Mouse (Mus musculus) embryonic facial prominence, embryonic 12.5 days (tissue): ENCODE data around the gene Cdkn2d. TPM values are rescaled to one million over a fixed set of nuclear protein-coding genes. Genes with fewer than 3 reads are reported as not detected.
A peak's percentile ranks its signal among the peaks of the same experiment; 100 is the strongest.

Experiments used
- ATAC-seq: fragments of 200-750 bp; cut with Nextera tagmentation; 2 replicates; pipeline ENCODE4 v1.8.0; 2017; ENCODE audit not compliant: insufficient number of reproducible peaks, insufficient read depth, low FRiP score, low TSS enrichment
- H3K27ac ChIP-seq: fragments of 300-500 bp; sonication (generic); 2 replicates; pipeline ENCODE4 v1.5.1; 2016; ENCODE audit warnings: mild to moderate bottlenecking
- H3K27me3 ChIP-seq: fragments of 300-500 bp; sonication (generic); 2 replicates; pipeline ENCODE4 v1.6.1; 2016; ENCODE audit warnings: mild to moderate bottlenecking, moderate library complexity
- H3K36me3 ChIP-seq: fragments of 300-500 bp; sonication (generic); 2 replicates; pipeline ENCODE4 v1.6.1; 2016; ENCODE audit warnings: mild to moderate bottlenecking
- H3K4me1 ChIP-seq: fragments of 300-500 bp; sonication (generic); 2 replicates; pipeline ENCODE4 v1.6.1; 2016
- H3K4me2 ChIP-seq: fragments of 300-500 bp; sonication (generic); replicated peaks from 2 replicates; pipeline ENCODE4 v1.6.1; 2016; ENCODE audit warnings: mild to moderate bottlenecking, moderate library complexity
- H3K4me3 ChIP-seq: fragments of 300-500 bp; sonication (generic); 2 replicates; pipeline ENCODE4 v1.5.1; 2016; ENCODE audit warnings: mild to moderate bottlenecking
- H3K9ac ChIP-seq: fragments of 300-500 bp; sonication (generic); 2 replicates; pipeline ENCODE4 v1.6.1; 2016; ENCODE audit warnings: mild to moderate bottlenecking, moderate library complexity
- H3K9me3 ChIP-seq: fragments of 300-500 bp; sonication (generic); 2 replicates; pipeline ENCODE4 v1.6.1; 2016; ENCODE audit warnings: mild to moderate bottlenecking, moderate library complexity
- WGBS: fragments of 180-500 bp; shearing (Covaris S2); methylation state at CpG from one replicate; pipeline ENCODE4 v1.1.7; 2016; 5-methylcytosine and 5-hydroxymethylcytosine counted together
- polyA plus RNA-seq: library from polyadenylated mRNA; unstranded; fragments of >200 nt; fragmentation: Nextera tagmentation; extraction: Ambion mirVana; gene quantifications from 2 replicates; pipeline ENCODE4 v1.2.1, GENCODE M21; 2016

Cdkn2d gene
- 51.7 and 52.5 TPM in 2 replicates for polyA plus RNA-seq

DNA sequence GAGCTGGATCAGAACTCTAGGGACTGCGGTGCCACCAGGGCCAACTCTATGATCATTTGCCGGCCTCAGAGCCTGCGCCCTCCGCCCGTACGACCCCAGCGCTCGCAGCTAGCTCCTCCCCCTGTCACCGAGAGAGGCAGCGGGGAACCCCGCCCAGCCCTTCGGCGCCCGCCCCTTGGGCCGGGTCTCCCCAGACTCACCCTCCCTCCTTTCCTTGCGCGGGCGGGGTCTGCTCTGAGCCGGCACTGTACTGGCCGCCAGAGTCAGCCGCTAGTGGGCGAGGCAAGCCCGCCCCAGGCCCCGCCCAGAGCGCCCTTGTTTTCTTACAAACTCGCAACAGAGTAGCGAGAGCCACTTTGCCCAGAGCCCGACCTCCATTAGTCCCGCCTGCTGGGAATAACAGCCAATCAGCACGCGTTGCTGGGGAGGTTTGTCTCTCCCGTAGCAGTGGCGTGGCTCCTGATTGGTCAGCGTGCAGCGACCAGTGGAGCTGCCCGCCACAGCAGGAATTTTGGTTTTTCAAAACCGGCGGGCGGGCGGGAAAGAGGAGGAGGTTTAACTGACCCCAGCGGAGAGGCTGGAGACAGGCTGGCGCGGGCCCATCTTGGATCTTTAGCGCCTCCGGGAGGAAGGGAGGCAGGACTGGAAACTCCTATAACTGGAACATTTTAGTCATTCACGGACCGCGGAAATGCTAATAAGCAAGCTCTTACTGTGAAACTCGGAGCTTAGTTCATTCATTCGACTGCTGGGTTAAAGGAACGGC lies at the start of gene Cdkn2d:
TSS of gene Cdkn2d (minus strand) at position 386 of the 766 bp plus-strand sequence.
- under 1% methylated on average over 47 of the region's 51 CpGs for WGBS
- peak; percentile 97 for ATAC-seq
- Histone ChIP-seq H3K27ac (peak within 1 kb of the TSS; percentile 86), H3K4me1 (peaks cover 27% of the 10 kb centered on the region), H3K9ac (peak within 1 kb of the TSS; percentile 71), H3K9me3 (no peaks in the 10 kb centered on the region), H3K27me3 (no peaks in the 10 kb centered on the region), H3K4me2 (peak within 1 kb of the TSS; percentile 86), H3K36me3 (no peaks in the 10 kb centered on the region), H3K4me3 (peak within 1 kb of the TSS; percentile 68)

DNA sequence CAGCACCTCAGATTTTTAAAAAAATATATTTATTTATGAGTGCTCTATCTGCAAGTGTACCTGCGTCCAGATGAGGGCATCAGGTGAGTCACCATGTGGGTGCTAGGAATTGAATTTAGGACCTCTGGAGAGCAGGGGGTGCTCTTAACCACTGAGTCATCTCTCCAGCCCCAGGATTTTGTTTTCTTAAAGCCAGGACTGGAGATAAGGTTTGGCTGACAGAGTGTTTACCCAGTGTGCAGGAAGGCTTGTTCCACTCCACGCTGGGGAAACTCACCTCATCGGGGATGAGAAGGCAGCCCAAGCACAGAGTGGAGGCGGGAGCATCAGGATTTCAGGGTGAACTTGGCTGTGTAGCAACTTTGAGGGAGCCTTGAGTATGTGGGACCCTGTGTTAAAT lies 49.2 kb upstream of the Cdkn2d start:
- whole genome bisulfite sequencing: 87% methylated on average over 4 of the region's 4 CpGs
- H3K4me2 ChIP-seq: no peak overlapping the region
- H3K4me3 ChIP-seq: no peak overlapping the region
- no peak for ATAC-seq
- H3K9ac ChIP-seq: no peak overlapping the region
- peaks cover 39% of the 10 kb centered on the region for H3K36me3 ChIP-seq
- H3K27me3 ChIP-seq: no peaks in the 10 kb centered on the region
- 0 out of 2 replicates have a peak, but pooled peaks cover 4% of the 10 kb centered on the region for H3K4me1 ChIP-seq
- H3K27ac ChIP-seq: no peak overlapping the region
- no peaks in the 10 kb centered on the region for H3K9me3 ChIP-seq

DNA sequence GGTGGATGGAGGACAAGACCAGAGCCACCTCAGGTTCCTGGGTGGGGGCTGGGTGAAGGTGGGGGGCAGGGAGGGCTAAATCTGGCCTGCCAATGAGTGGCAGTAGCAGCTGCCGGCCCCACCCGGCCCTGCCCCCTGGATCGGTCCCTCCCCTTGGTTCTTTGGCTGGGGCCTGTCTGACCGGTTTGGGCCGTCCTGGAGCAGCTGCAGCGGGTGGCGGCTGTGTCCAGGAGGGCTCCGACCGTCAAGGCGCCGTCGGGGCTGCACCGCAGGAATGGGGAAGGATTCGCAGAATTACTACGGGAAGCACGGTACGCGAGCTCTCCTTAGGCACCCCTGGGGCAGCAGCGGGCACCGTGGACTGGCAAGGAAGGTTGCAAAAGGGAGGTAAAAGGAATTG lies 46.4 kb upstream of the Cdkn2d start:
- Histone ChIP-seq H3K27ac (peak overlapping the region; percentile 51; the same call in 1 of the 2 replicates), H3K27me3 (no peaks in the 10 kb centered on the region), H3K4me2 (peak overlapping the region; percentile 28), H3K4me1 (peaks cover 10% of the 10 kb centered on the region; the same call in 1 of the 2 replicates), H3K36me3 (peaks cover 15% of the 10 kb centered on the region), H3K9ac (peak overlapping the region; percentile 19; the same call in 1 of the 2 replicates), H3K9me3 (no peaks in the 10 kb centered on the region), H3K4me3 (peak overlapping the region; percentile 22)
- WGBS: 13% methylated on average over 20 of the region's 20 CpGs
- no peak; the same call in 1 of the 2 replicates for ATAC-seq

DNA sequence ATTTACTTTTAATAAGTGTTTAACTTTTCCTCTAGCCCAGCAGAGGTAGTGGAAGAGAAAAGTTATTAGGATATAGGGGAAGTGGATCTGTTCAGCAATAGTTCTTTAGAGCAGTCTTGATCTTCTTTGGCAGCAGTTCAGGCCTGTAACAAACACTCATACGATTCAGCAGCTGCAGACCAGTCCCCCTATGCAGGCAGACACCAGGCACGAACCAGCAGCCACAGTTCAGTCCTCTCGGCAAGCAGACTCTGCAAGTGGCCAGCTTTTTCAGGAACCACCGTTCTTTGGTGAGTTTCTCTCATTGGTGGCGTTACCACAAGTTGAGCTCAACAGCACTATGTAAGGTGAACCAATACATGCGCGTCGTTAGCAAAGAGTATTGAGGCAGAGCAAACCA lies 45.3 kb upstream of the Cdkn2d start:
- ATAC-seq: no peak
- WGBS: 83% methylated on average over 8 of the region's 8 CpGs
- no peak overlapping the region for H3K4me3 ChIP-seq

DNA sequence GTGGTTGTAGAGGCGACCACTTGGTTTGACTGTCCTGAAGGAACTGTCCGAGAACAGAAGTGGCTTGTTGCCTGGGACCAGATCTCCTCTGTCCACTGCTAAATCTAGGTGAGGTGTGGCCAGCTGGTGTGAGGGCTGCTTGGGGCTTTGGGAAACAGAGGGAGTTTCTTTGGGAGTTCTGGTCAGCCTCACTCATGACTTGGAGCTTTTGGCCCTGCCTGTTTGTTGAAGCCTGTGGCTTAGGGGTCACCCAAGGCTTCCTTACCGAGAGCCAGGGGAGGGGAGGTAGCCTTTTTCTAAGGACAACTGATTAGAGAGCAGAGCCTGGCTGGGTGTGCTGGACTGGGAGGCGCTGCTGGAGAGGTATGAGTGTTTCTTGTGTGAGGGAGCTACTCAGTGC lies 44.2 kb upstream of the Cdkn2d start:
- Histone ChIP-seq H3K27me3 (no peaks in the 10 kb centered on the region), H3K9ac (no peak overlapping the region), H3K4me1 (peaks cover 18% of the 10 kb centered on the region), H3K36me3 (peaks cover 4% of the 10 kb centered on the region; the same call in 1 of the 2 replicates), H3K4me3 (no peak overlapping the region), H3K4me2 (no peak overlapping the region), H3K9me3 (no peaks in the 10 kb centered on the region), H3K27ac (no peak overlapping the region)
- no peak for ATAC-seq
- 85% methylated on average over 4 of the region's 4 CpGs for WGBS

More for the DNA sequence above, 45.3 kb upstream of the Cdkn2d start:
- no peaks in the 10 kb centered on the region for H3K27me3 ChIP-seq
- H3K9ac ChIP-seq: no peak overlapping the region
- H3K27ac ChIP-seq: no peak overlapping the region
- peaks cover 18% of the 10 kb centered on the region for H3K4me1 ChIP-seq
- H3K36me3 ChIP-seq: peaks cover 6% of the 10 kb centered on the region; the same call in 1 of the 2 replicates
- H3K4me2 ChIP-seq: no peak overlapping the region
- H3K9me3 ChIP-seq: no peaks in the 10 kb centered on the region

DNA sequence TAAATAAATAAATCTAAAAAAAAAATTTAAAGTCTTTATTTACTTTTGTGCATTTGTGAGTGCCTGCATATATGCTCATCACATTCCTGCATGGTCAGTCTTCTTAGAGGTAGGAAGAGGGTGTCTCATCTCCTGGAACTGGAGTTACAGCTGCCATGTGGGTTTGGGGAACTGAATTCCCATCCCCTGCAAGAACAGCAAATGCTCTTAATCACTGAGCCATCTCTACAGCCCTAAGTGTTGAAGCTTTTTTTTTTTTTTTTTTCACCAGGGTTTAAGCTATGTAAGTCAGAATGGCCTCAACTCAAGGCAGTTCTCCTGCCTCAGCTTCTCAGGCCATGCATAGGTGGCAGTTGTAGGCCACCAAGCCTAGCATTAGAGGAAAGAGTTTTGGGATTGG lies 43.5 kb upstream of the Cdkn2d start:
- H3K4me3 ChIP-seq: no peak overlapping the region
- H3K36me3 ChIP-seq: peaks cover 3% of the 10 kb centered on the region; the same call in 1 of the 2 replicates
- no peak for ATAC-seq
- H3K4me1 ChIP-seq: peaks cover 18% of the 10 kb centered on the region
- no peak overlapping the region for H3K27ac ChIP-seq
- H3K27me3 ChIP-seq: no peaks in the 10 kb centered on the region
- no peak overlapping the region for H3K9ac ChIP-seq
- no peaks in the 10 kb centered on the region for H3K9me3 ChIP-seq
- H3K4me2 ChIP-seq: no peak overlapping the region

DNA sequence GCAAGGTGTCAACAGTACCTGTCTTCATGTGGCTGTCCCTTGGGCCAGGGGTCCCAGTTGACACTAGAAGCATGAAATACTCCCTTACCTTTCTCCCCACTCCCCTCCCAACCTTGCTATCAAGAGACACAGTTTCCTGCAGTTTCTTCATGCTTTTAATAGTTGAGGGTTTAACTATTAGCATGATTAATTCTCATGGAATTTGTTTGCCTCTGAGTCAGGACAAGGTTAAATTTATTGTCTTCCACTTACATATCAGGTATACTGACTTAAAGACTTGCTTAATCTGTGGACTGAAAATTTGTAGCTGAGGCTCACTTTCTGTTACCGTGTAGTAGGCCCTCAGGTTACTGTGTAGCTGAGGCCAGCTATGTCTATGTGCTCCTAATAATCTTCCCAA lies 42.3 kb upstream of the Cdkn2d start:
- no peak overlapping the region for H3K27ac ChIP-seq
- no peak overlapping the region for H3K4me3 ChIP-seq
- no peaks in the 10 kb centered on the region for H3K9me3 ChIP-seq
- no peak for ATAC-seq
- 92% methylated on average over 1 of the region's 1 CpGs for WGBS
- no peak overlapping the region for H3K4me2 ChIP-seq
- H3K27me3 ChIP-seq: no peaks in the 10 kb centered on the region
- peaks cover 3% of the 10 kb centered on the region; the same call in 1 of the 2 replicates for H3K36me3 ChIP-seq
- H3K9ac ChIP-seq: no peak overlapping the region
- H3K4me1 ChIP-seq: peaks cover 18% of the 10 kb centered on the region

DNA sequence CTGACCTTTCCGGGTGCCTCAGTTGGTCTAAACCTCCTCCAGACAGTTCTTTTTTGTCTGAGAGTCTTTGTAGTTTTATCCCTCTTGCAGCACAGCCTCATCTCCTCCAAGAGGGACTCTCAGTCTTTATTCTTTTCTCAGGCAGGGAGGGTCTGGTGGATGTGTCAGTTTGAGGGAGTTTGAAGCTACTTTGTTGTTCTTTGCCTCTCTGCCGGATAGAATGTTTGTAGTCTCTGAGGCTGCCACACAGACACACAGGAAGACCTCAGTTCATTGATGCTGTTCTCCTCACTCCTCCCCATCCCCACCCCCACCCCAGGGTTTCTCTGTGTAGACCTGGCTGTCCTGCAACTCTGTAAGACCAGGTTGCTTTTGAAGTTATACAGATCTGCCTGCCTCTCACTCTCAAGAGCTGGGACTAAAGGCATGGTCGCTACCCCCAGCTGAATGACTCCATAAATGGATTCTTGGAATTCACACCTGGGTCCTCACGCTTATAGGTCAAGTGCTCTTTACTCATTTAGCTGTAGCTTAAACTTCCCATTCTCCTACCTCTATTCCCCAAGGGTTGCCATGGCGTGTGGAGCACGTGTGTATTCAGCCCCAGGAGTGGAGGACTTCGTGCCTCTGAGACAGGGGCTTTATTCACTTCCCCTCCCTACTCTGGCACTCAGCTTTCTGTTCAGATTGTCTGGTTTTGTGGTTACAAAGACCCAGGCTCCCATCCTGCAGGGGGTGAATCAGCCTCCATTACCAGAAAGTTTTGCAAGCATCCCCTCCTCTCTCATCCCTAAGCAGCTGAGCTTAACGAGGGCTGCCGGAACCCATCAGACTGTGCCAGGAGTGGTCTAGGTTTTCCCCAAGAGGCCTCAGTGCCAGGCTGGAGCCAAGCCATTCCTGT lies 41.2 kb upstream of the Cdkn2d start:
- Histone ChIP-seq H3K27me3 (no peaks in the 10 kb centered on the region), H3K9me3 (no peaks in the 10 kb centered on the region), H3K9ac (0 out of 2 replicates have a peak overlapping the region, but pooled peaks have one; percentile 15), H3K4me2 (no peak overlapping the region), H3K27ac (peak overlapping the region; percentile 36), H3K4me1 (peaks cover 15% of the 10 kb centered on the region), H3K36me3 (0 out of 2 replicates have a peak, but pooled peaks cover 3% of the 10 kb centered on the region), H3K4me3 (no peak overlapping the region)
- 30% methylated on average over 9 of the region's 9 CpGs for WGBS
- ATAC-seq: no peak

DNA sequence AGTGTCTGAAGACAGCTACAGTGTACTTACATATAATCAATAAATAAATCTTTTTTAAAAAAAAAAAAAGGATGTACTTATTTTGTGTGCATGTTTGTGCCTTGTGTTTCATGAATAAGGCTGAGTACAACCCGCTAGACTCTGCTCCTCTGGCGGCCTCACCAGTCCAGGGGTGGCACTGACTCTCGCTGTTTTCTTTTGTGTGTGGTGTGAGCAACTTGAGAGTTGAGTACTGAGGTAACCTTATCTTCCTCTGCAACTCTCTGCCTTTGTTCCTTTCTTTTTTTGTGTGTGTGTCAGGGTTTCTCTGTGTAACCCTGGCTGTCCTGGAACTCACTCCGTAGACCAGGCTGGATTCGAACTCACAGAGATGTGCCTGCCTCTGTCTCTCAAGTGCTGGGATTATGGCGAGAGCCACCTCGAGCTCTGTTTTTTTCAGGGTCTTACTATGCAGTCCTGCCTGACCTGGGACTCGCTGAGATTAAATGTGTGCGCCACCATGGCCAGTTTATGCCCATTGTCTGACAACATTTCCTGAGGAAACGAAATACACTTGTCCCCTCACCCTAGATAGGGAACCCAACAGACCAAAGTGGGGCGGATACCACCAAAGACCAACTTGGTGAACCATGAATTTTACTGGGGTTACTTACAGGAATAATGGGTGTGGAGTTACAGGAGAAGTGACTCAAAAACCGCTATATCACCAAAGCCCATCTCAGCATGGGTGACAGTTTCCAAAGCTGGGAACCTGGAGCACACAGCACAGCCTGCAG lies 40.3 kb upstream of the Cdkn2d start:
- Histone ChIP-seq H3K36me3 (0 out of 2 replicates have a peak, but pooled peaks cover 3% of the 10 kb centered on the region), H3K9me3 (no peaks in the 10 kb centered on the region), H3K4me1 (peaks cover 15% of the 10 kb centered on the region), H3K27me3 (no peaks in the 10 kb centered on the region), H3K27ac (no peak overlapping the region), H3K4me3 (no peak overlapping the region), H3K4me2 (no peak overlapping the region), H3K9ac (no peak overlapping the region)
- 84% methylated on average over 12 of the region's 12 CpGs for WGBS
- ATAC-seq: no peak

DNA sequence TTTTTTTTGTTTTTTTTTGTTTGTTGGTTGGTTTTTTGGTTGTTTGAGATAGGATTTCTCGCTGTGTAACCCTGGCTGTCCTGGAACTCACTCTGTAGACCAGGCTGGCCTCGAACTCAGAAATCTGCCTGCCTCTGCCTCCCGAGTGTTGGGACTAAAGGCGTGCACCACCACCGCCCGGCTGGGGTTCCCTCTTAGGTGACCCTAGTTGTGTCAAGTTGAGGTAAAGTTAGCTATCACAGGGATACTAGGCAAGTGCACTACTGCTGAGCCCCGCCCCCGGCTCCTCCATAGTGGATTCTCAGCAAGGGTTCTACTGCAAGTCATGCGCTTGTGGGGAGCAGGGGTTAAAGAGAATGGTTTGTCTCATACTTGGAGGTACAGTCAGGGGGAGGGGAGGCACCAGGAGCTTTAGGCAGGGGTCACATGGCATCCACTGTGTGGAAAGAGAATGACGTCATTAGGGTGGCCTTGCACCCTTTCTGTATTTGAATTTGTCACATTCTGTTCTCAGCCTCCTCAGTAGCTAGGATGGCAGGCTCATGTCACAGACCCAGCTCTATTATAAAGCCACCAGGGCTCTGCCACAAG lies 38.6 kb upstream of the Cdkn2d start:
- WGBS: 92% methylated on average over 10 of the region's 10 CpGs
- H3K4me1 ChIP-seq: peaks cover 15% of the 10 kb centered on the region
- no peak overlapping the region for H3K27ac ChIP-seq

DNA sequence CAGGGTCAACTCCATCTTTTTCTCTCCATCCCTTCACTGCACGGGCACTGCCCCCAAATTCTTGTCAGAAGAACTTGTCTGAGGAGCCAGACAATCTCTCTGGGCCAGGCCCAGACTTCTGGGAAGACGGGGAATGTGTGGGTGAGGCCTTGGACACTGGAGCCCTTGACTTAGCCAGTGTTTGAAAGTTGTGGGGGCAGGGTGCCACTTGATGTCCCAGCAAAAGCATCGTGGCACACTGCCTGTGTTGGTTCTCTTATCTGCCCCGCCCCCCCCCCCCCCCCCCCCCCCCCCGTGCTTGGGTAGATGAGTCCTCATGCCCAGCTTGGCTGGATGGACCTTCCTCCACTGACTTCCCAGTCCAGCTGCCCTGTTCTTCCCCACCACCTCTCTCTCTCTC lies 37.8 kb upstream of the Cdkn2d start:
- Histone ChIP-seq H3K4me1 (peaks cover 15% of the 10 kb centered on the region), H3K9me3 (no peaks in the 10 kb centered on the region), H3K36me3 (0 out of 2 replicates have a peak, but pooled peaks cover 5% of the 10 kb centered on the region), H3K4me3 (no peak overlapping the region), H3K27me3 (no peaks in the 10 kb centered on the region), H3K4me2 (no peak overlapping the region), H3K27ac (no peak overlapping the region), H3K9ac (no peak overlapping the region)
- no peak for ATAC-seq
- whole genome bisulfite sequencing: 79% methylated on average over 2 of the region's 5 CpGs

More for the DNA sequence above, 38.6 kb upstream of the Cdkn2d start:
- no peak for ATAC-seq
- Histone ChIP-seq H3K4me3 (no peak overlapping the region), H3K4me2 (no peak overlapping the region), H3K9me3 (no peaks in the 10 kb centered on the region), H3K27me3 (no peaks in the 10 kb centered on the region), H3K36me3 (0 out of 2 replicates have a peak, but pooled peaks cover 3% of the 10 kb centered on the region), H3K9ac (no peak overlapping the region)
